Mouse (Mus musculus) intestine, embryonic 14.5 days (tissue): ENCODE measurements at regions not wholly inside any gene's neighbourhood (a gene's known extent, or its start where the extent isn't known, plus 50 kb on each side); places are given as distances from the start of the nearest gene placed in this dataset.
A peak's percentile ranks its signal among the peaks of the same experiment; 100 is the strongest.

Experiments
- ATAC-seq: fragments of 200-750 bp; cut with Nextera tagmentation; replicated peaks from 2 replicates; pipeline ENCODE4 v1.8.0; 2017; ENCODE audit warnings: low read depth, moderate number of reproducible peaks, moderate TSS enrichment, moderate library complexity; ENCODE audit not compliant: low FRiP score, low TSS enrichment
- DNase-seq: peaks from one replicate; pipeline ENCODE4 v3.0.0-alpha.2; 2018; ENCODE audit warnings: low spot score
- H3K27ac ChIP-seq: fragments of 300-500 bp; sonication (generic); 2 replicates; pipeline ENCODE4 v1.5.1; 2014; ENCODE audit warnings: low read depth, mild to moderate bottlenecking, control low read depth
- H3K27me3 ChIP-seq: fragments of 300-500 bp; sonication (generic); replicated peaks from 2 replicates; pipeline ENCODE4 v1.6.1; 2014; ENCODE audit warnings: low read length, control low read depth; ENCODE audit not compliant: control insufficient read depth, insufficient read depth
- H3K36me3 ChIP-seq: fragments of 300-500 bp; sonication (generic); 2 replicates; pipeline ENCODE4 v1.6.1; 2014; ENCODE audit warnings: low read length, control low read depth; ENCODE audit not compliant: control insufficient read depth, insufficient read depth
- H3K4me1 ChIP-seq: fragments of 300-500 bp; sonication (generic); replicated peaks from 2 replicates; pipeline ENCODE4 v1.6.1; 2014; ENCODE audit warnings: low read length, control low read depth, mixed read lengths; ENCODE audit not compliant: control insufficient read depth, insufficient read depth
- H3K4me2 ChIP-seq: fragments of 300-500 bp; sonication (generic); 2 replicates; pipeline ENCODE4 v1.6.1; 2014; ENCODE audit warnings: low read length
- H3K4me3 ChIP-seq: fragments of 300-500 bp; sonication (generic); 2 replicates; pipeline ENCODE4 v1.5.1; 2014; ENCODE audit warnings: low read depth, low read length, control low read depth, mixed read lengths
- H3K9ac ChIP-seq: fragments of 300-500 bp; sonication (generic); 2 replicates; pipeline ENCODE4 v1.6.1; 2014; ENCODE audit warnings: mild to moderate bottlenecking, low read length
- H3K9me3 ChIP-seq: fragments of 300-500 bp; sonication (generic); 2 replicates; pipeline ENCODE4 v1.6.1; 2016; ENCODE audit warnings: low read length, control low read depth; ENCODE audit not compliant: control insufficient read depth
- WGBS: fragments of 180-500 bp; shearing (Covaris S2); extraction: QIAGEN DNeasy Blood & Tissue Kit; methylation state at CpG from one replicate; pipeline ENCODE4 v1.1.7; 2014; 5-methylcytosine and 5-hydroxymethylcytosine counted together

DNA sequence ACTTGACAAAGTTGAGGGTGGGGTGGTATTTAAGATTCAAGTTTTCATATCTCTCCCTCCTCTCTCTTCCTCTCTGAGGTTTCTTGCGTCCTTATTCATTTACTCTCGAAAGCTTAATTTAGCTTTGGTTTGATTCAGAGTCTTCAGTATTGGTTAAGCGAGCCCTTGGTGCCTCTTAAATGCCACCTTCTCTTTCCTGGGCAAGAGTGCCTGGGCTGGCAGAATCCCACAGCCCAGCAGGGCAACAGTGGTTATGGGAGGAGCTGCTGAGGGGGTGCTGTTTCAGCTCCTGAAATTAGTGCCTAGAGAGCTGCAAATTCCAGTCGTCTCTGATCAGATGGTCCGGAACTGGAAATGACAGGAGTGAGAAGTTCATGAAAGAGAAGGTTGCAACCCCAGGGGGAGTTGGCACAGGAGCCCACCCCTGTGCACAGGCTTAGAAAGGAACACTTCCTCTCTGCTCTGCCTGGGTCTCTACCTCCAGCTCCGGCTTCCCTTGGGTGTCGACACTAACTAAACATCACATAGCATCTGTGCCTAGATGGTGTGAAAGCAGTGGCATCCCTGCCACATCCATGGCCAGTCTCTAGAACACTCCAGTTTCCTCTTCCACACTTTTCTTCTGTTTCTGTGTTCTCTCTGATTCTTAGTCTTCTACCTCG is 125.2 kb upstream of the Tent5a start:
- Histone ChIP-seq H3K4me1 (no peaks in the 10 kb centered on the region), H3K9ac (no peak overlapping the region), H3K27ac (no peak overlapping the region), H3K27me3 (no peaks in the 10 kb centered on the region), H3K4me2 (no peak overlapping the region), H3K9me3 (no peaks in the 10 kb centered on the region), H3K4me3 (no peak overlapping the region), H3K36me3 (no peaks in the 10 kb centered on the region)
- no peak for DNase-seq
- no peak for ATAC-seq
- 87% methylated on average over 8 of the region's 8 CpGs for WGBS

DNA sequence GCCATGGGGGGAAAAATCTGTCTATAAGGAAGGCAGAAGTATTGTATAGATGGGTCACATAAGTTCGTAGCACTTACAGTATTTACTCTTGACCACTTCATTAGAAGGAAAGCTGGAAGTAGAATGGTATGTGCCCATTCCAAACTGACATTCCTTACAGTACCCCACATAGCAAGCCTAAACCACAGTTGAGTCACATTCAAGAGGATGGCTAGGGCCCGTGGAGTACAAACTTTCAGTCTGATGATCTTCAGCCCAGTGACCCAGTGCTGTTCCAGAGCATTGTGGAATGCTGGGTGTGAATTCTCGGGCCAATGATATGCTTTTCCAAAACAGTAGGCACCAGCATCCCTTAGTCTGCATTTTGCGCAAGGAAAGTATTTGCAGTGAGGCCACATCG is 124.2 kb upstream of the Tent5a start:
- WGBS: 87% methylated on average over 5 of the region's 5 CpGs
- H3K9ac ChIP-seq: no peak overlapping the region
- H3K4me1 ChIP-seq: no peaks in the 10 kb centered on the region
- no peak overlapping the region for H3K27ac ChIP-seq
- H3K4me3 ChIP-seq: no peak overlapping the region
- no peaks in the 10 kb centered on the region for H3K36me3 ChIP-seq
- ATAC-seq (no peak), DNase-seq (no peak)
- H3K4me2 ChIP-seq: no peak overlapping the region
- H3K9me3 ChIP-seq: no peaks in the 10 kb centered on the region
- no peaks in the 10 kb centered on the region for H3K27me3 ChIP-seq

DNA sequence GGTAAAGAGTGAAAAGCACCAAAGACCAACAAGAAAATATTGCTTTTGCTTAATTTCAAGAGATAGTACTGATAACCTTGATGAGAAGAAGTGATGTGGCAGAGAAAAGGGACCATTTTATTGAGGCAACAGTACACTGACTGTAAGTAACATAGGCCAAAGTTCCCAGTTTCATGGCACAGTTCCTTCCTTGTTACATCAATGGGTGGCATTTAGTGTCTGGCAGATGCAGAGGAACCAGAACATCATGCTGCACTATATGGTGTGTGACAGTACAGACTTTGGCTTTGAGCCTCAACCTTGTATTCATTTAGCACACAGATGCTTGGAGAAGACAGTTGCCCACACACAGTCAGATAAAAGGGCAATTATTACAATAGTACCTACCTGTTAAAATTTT is 123.7 kb upstream of the Tent5a start:
- no peak overlapping the region for H3K4me3 ChIP-seq
- DNase-seq (no peak), ATAC-seq (no peak)
- no peaks in the 10 kb centered on the region for H3K4me1 ChIP-seq
- H3K27me3 ChIP-seq: no peaks in the 10 kb centered on the region
- no peak overlapping the region for H3K9ac ChIP-seq
- H3K36me3 ChIP-seq: no peaks in the 10 kb centered on the region
- no peaks in the 10 kb centered on the region for H3K9me3 ChIP-seq
- H3K4me2 ChIP-seq: no peak overlapping the region
- H3K27ac ChIP-seq: no peak overlapping the region

DNA sequence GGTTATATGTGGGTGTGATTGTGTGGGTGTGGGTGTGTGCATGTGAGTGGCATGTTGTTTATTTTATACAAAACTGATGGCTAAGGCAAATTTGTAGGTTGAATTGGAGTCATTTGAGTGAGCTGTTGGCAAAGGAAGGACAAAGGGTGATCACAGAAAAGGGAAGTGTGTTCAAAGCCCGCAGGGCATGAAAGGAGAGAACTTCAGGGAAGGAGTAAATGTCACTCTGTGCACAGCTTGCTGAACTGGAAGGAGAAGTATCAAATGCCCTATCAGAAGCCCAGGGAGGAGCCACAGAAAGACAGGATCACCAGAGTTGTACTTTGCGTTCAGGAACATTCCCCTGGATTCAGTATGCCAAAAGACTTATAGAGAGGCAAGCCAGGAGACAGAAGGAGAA is 122.3 kb upstream of the Tent5a start:
- H3K4me2 ChIP-seq: no peak overlapping the region

DNA sequence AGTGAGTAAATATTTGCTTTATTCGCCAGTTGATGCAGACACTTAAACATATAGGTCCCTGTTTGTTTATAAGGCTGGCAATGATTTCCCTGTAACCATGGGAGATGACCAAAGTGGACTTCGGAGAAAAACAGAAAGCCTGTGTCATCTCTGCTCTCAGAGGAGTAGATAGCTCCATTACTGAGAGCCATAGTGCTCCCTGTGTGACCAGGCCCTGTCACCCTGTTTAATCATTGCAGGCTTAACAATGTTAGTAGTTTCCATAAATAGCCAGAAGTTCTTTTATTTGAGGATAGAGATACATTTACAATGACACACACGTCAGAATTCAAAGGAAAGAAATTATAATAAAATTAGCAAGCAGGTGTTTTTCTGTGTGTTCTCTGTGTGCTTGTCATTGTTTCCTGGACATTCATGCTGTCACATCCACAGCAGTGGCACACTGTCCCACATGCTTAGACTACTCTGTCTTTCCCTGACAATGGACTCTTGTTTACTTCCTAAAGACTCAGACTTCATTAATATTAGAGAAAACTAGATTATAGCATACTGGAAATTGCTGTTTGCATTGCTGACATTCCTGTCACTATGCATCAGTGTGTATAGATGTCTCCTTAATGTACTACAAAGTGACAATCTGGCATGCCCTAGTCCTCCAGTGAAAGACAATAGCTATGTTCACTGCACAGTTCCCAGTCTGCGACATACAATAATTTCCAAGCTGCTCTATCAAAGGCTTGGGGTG is 115.8 kb upstream of the Tent5a start:
- ATAC-seq: peak; percentile 50; the same call in 1 of the 2 replicates
- 62% methylated on average over 4 of the region's 4 CpGs for WGBS
- no peaks in the 10 kb centered on the region for H3K4me1 ChIP-seq
- no peaks in the 10 kb centered on the region for H3K9me3 ChIP-seq
- H3K27me3 ChIP-seq: no peaks in the 10 kb centered on the region
- H3K27ac ChIP-seq: no peak overlapping the region
- H3K4me2 ChIP-seq: no peak overlapping the region
- no peak for DNase-seq
- H3K4me3 ChIP-seq: no peak overlapping the region
- H3K9ac ChIP-seq: no peak overlapping the region
- no peaks in the 10 kb centered on the region for H3K36me3 ChIP-seq

More for the DNA sequence above, 122.3 kb upstream of the Tent5a start:
- Histone ChIP-seq H3K27ac (no peak overlapping the region), H3K9me3 (no peaks in the 10 kb centered on the region), H3K36me3 (no peaks in the 10 kb centered on the region), H3K27me3 (no peaks in the 10 kb centered on the region), H3K4me3 (no peak overlapping the region), H3K9ac (no peak overlapping the region), H3K4me1 (no peaks in the 10 kb centered on the region)
- no peak for DNase-seq
- ATAC-seq: no peak
- whole genome bisulfite sequencing: 75% methylated on average over 2 of the region's 2 CpGs

DNA sequence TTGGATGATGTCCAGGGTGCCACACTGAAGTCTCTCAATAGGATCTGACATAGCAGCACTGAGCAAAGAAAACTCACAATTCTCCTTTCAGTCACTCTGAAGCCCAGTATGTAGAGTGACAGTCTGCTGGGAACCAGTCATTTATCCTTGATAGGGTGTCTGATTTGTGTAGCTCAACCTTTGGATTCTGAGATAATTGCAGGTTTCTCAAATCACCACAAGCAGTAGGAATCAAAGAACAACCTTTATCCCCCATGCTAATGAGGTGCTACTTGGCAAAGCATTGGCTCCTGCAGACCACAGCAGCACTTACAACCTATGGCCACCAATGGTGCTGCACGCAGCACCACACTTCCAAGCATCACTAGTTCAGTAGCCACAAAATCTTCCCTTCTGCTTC is 112.5 kb upstream of the Tent5a start:
- Histone ChIP-seq H3K9me3 (no peaks in the 10 kb centered on the region), H3K27me3 (no peaks in the 10 kb centered on the region), H3K36me3 (no peaks in the 10 kb centered on the region), H3K4me1 (no peaks in the 10 kb centered on the region), H3K27ac (no peak overlapping the region), H3K4me2 (no peak overlapping the region), H3K4me3 (no peak overlapping the region), H3K9ac (no peak overlapping the region)
- DNase-seq (no peak), ATAC-seq (no peak)
- 40% methylated on average over 1 of the region's 1 CpGs for WGBS

DNA sequence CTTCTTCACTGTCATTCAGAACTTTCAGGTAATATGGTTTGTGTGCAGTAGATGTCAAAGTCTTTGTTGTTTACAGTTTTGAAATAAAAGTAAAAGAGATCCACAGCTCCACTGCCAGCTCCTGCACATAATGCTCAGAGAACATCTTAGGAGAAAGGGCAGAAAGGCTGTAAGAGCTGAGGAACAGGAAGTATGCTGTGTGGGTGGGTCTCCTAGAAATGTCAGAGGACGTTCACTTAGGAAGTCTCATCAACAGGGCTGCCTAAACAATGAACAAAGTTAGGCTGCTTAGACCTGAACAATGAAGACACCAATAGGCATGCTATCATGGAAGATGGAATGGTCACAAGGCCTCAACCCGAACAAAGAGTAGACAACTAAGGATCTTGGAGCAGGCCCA is 105.1 kb upstream of the Tent5a start:
- H3K4me1 ChIP-seq: no peaks in the 10 kb centered on the region
- WGBS: 70% methylated on average over 2 of the region's 2 CpGs
- H3K4me3 ChIP-seq: no peak overlapping the region
- H3K9ac ChIP-seq: no peak overlapping the region
- DNase-seq: no peak
- H3K27me3 ChIP-seq: no peaks in the 10 kb centered on the region
- no peak overlapping the region for H3K27ac ChIP-seq
- no peaks in the 10 kb centered on the region for H3K36me3 ChIP-seq
- no peaks in the 10 kb centered on the region for H3K9me3 ChIP-seq
- H3K4me2 ChIP-seq: no peak overlapping the region
- no peak for ATAC-seq

DNA sequence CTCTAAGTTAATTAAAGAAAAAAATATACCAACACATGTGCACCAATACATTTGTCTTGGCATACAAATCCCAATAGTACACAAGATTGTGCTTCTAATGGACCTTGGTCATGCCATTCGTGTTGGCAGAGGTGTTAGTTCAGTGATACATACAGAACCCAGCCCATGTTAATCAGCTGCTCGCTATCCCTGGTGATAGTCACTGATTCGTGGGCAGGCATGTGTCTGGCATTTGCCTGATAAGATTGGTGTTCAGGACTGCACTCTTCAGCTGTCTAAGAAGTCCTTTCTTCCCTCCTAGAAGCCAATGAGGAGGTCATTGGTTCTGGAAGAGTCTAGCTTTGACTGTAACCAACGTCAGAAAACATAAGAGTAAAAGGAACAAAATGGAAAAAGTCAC is 99.7 kb upstream of the Tent5a start:
- no peak overlapping the region for H3K27ac ChIP-seq
- no peaks in the 10 kb centered on the region for H3K27me3 ChIP-seq
- no peak for ATAC-seq
- H3K4me1 ChIP-seq: no peaks in the 10 kb centered on the region
- 81% methylated on average over 4 of the region's 4 CpGs for WGBS
- DNase-seq: no peak
- H3K36me3 ChIP-seq: no peaks in the 10 kb centered on the region
- no peak overlapping the region for H3K4me3 ChIP-seq
- H3K4me2 ChIP-seq: no peak overlapping the region
- no peaks in the 10 kb centered on the region for H3K9me3 ChIP-seq
- H3K9ac ChIP-seq: no peak overlapping the region

DNA sequence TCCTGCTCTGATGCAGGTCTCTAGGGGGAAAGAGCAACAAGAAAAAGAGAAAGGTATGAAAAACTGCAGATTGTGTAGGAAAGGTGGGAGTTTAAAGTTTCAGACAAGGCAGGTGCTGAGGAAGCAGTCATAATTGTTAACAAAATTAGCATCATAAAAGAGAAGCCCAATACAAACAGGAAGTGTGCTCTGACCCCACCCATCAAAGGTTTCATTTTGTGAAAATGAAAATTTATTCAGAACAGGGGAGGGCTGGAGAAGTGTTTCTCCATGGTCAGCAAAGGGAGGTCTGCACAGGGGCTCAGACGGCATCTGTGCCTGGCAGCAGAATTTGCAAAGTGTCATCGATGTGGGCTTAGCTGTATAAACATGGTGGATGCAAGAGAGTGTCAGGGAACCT is 96.8 kb upstream of the Tent5a start:
- Histone ChIP-seq H3K4me3 (no peak overlapping the region), H3K27ac (no peak overlapping the region), H3K4me2 (no peak overlapping the region), H3K27me3 (no peaks in the 10 kb centered on the region), H3K9me3 (no peaks in the 10 kb centered on the region), H3K9ac (no peak overlapping the region), H3K36me3 (no peaks in the 10 kb centered on the region), H3K4me1 (no peaks in the 10 kb centered on the region)
- WGBS: 86% methylated on average over 2 of the region's 2 CpGs
- DNase-seq (no peak), ATAC-seq (no peak)
